Mouse (Mus musculus) megakaryocyte, embryonic 14.5 days (primary cell): ENCODE data around the gene Ildr1.

Source experiments
- FLI1 ChIP-seq: IDR thresholded peaks from 2 replicates; pipeline ENCODE4 v1.6.1; 2012; ENCODE audit warnings: low read length, inconsistent platforms, mixed read lengths
- GATA1 ChIP-seq: IDR thresholded peaks from 3 replicates; pipeline ENCODE4 v1.6.1; 2012; ENCODE audit warnings: mixed read lengths, low read length, inconsistent platforms, borderline replicate concordance

GRCm38 (mm10) chr16:36718637-36719036 is 24.9 kb downstream of the Ildr1 start:
- TF ChIP-seq FLI1 (no peak), GATA1 (no peak)
